Mouse (Mus musculus) embryonic facial prominence, embryonic 14.5 days (tissue): ENCODE measurements around the gene Ddx6. TPM values are rescaled to one million over a fixed set of nuclear protein-coding genes. Genes with fewer than 3 reads are reported as not detected.

ENCODE experiments used
- ATAC-seq: fragments of 200-750 bp; cut with Nextera tagmentation; 2 replicates; pipeline ENCODE4 v1.8.0; 2017; ENCODE audit warnings: low read depth, moderate number of reproducible peaks, moderate TSS enrichment
- DNase-seq: peaks from one replicate; pipeline ENCODE4 v3.0.0-alpha.2; 2015; ENCODE audit warnings: low spot score
- H3K27ac ChIP-seq: fragments of 300-500 bp; sonication (generic); replicated peaks from 2 replicates; pipeline ENCODE4 v1.5.1; 2014; ENCODE audit warnings: low read depth, mild to moderate bottlenecking, low read length, moderate library complexity
- H3K27me3 ChIP-seq: fragments of 300-500 bp; sonication (generic); replicated peaks from 2 replicates; pipeline ENCODE4 v1.6.1; 2014; ENCODE audit warnings: low read length; ENCODE audit not compliant: control insufficient read depth, insufficient read depth
- H3K36me3 ChIP-seq: fragments of 300-500 bp; sonication (generic); 2 replicates; pipeline ENCODE4 v1.6.1; 2014; ENCODE audit warnings: low read length, mixed read lengths; ENCODE audit not compliant: control insufficient read depth, insufficient read depth
- H3K4me1 ChIP-seq: fragments of 300-500 bp; sonication (generic); 2 replicates; pipeline ENCODE4 v1.6.1; 2014; ENCODE audit warnings: antibody characterized with exemption, low read length; ENCODE audit not compliant: control insufficient read depth, insufficient read depth
- H3K4me2 ChIP-seq: fragments of 300-500 bp; sonication (generic); 2 replicates; pipeline ENCODE4 v1.6.1; 2014; ENCODE audit warnings: low read depth, mild to moderate bottlenecking, low read length, moderate library complexity, mixed read lengths
- H3K4me3 ChIP-seq: fragments of 300-500 bp; sonication (generic); 2 replicates; pipeline ENCODE4 v1.5.1; 2014; ENCODE audit warnings: low read depth, mild to moderate bottlenecking, low read length
- H3K9ac ChIP-seq: fragments of 300-500 bp; sonication (generic); 2 replicates; pipeline ENCODE4 v1.6.1; 2014; ENCODE audit warnings: low read depth, mild to moderate bottlenecking, low read length, moderate library complexity, mixed read lengths
- H3K9me3 ChIP-seq: fragments of 300-500 bp; sonication (generic); 2 replicates; pipeline ENCODE4 v1.6.1; 2016; ENCODE audit warnings: low read length; ENCODE audit not compliant: control insufficient read depth
- WGBS: fragments of 180-500 bp; shearing (Covaris S2); extraction: QIAGEN DNeasy Blood & Tissue Kit; methylation state at CpG from one replicate; pipeline ENCODE4 v1.1.7; 2014; 5-methylcytosine and 5-hydroxymethylcytosine counted together
- polyA plus RNA-seq: library from polyadenylated mRNA; unstranded; fragments of >200 nt; fragmentation: Nextera tagmentation; extraction: Ambion mirVana; gene quantifications from 2 replicates; pipeline ENCODE4 v1.2.1, GENCODE M21; 2014

The Ddx6 gene
- polyA plus RNA-seq, 1 experiment from 2014 or later = 16.1 TPM

- WGBS = 96% methylated on average over 2 of the region's 2 CpGs
- Histone ChIP-seq H3K36me3 (no peaks in the 10 kb centered on the region), H3K9me3 (no peaks in the 10 kb centered on the region), H3K27ac (no peak overlapping the region), H3K27me3 (no peaks in the 10 kb centered on the region), H3K4me2 (no peak overlapping the region), H3K9ac (no peak overlapping the region), H3K4me3 (no peak overlapping the region), H3K4me1 (no peaks in the 10 kb centered on the region)
- no peak for DNase-seq
- no peak for ATAC-seq
Measured at GRCm38 (mm10) chr9:44678288-44678871, 73.7 kb downstream of the Ddx6 start.

- Histone ChIP-seq H3K4me2 (no peak overlapping the region), H3K4me3 (no peak overlapping the region), H3K27me3 (no peaks in the 10 kb centered on the region), H3K36me3 (no peaks in the 10 kb centered on the region), H3K9ac (no peak overlapping the region), H3K9me3 (no peaks in the 10 kb centered on the region), H3K4me1 (no peaks in the 10 kb centered on the region), H3K27ac (no peak overlapping the region)
- ATAC-seq (peak; percentile 47; the same call in 1 of the 2 replicates), DNase-seq (no peak)
- WGBS = 62% methylated on average over 5 of the region's 5 CpGs
Measured at GRCm38 (mm10) chr9:44679565-44679964, 74.9 kb downstream of the Ddx6 start.

- Histone ChIP-seq H3K4me3 (no peak overlapping the region), H3K27ac (no peak overlapping the region), H3K27me3 (no peaks in the 10 kb centered on the region), H3K36me3 (peaks cover 20% of the 10 kb centered on the region), H3K4me2 (no peak overlapping the region), H3K4me1 (no peaks in the 10 kb centered on the region), H3K9me3 (no peaks in the 10 kb centered on the region), H3K9ac (no peak overlapping the region)
- ATAC-seq = no peak
- 85% methylated on average over 8 of the region's 8 CpGs for WGBS
- DNase-seq = no peak
Measured at GRCm38 (mm10) chr9:44683046-44683445, 78.4 kb downstream of the Ddx6 start.

GRCm38 (mm10) chr9:44685346-44686330 is 80.9 kb downstream of the Ddx6 start:
- WGBS = 38% methylated on average over 14 of the region's 14 CpGs
- H3K4me2 ChIP-seq = no peak overlapping the region
- ATAC-seq (peak; percentile 64), DNase-seq (peak; percentile 68)
- H3K36me3 ChIP-seq = peaks cover 40% of the 10 kb centered on the region
- no peak overlapping the region for H3K27ac ChIP-seq
- H3K9ac ChIP-seq = no peak overlapping the region
- no peaks in the 10 kb centered on the region for H3K4me1 ChIP-seq
- H3K27me3 ChIP-seq = no peaks in the 10 kb centered on the region
- H3K4me3 ChIP-seq = no peak overlapping the region
- no peaks in the 10 kb centered on the region for H3K9me3 ChIP-seq

GRCm38 (mm10) chr9:44686638-44687037 is 81.9 kb downstream of the Ddx6 start:
- ATAC-seq (no peak), DNase-seq (no peak)
- Histone ChIP-seq H3K9ac (no peak overlapping the region), H3K4me2 (no peak overlapping the region), H3K4me1 (no peaks in the 10 kb centered on the region), H3K9me3 (no peaks in the 10 kb centered on the region), H3K4me3 (no peak overlapping the region), H3K36me3 (peaks cover 50% of the 10 kb centered on the region), H3K27ac (no peak overlapping the region), H3K27me3 (no peaks in the 10 kb centered on the region)
- 55% methylated on average over 5 of the region's 5 CpGs for WGBS

GRCm38 (mm10) chr9:44688013-44688412 is 83.3 kb downstream of the Ddx6 start:
- ATAC-seq (no peak), DNase-seq (no peak)
- no peaks in the 10 kb centered on the region for H3K27me3 ChIP-seq
- H3K36me3 ChIP-seq = peaks cover 59% of the 10 kb centered on the region
- H3K27ac ChIP-seq = no peak overlapping the region
- H3K4me3 ChIP-seq = no peak overlapping the region
- H3K4me1 ChIP-seq = no peaks in the 10 kb centered on the region
- no peak overlapping the region for H3K4me2 ChIP-seq
- 60% methylated on average over 9 of the region's 9 CpGs for WGBS
- no peak overlapping the region for H3K9ac ChIP-seq
- no peaks in the 10 kb centered on the region for H3K9me3 ChIP-seq

Other genes starting within 250 kb of the Ddx6 start
- 24.5 and 25.8 TPM in 2 replicates for gene Vps11, start 243.2 kb upstream of the Ddx6 start, polyA plus RNA-seq
- 29.6 and 30.0 TPM in 2 replicates for gene Hyou1, start 225.4 kb upstream of the Ddx6 start, polyA plus RNA-seq
- 19.0 and 20.1 TPM in 2 replicates for gene Slc37a4, start 208.0 kb upstream of the Ddx6 start, polyA plus RNA-seq
- gene Rps25, start 197.8 kb upstream of the Ddx6 start, polyA plus RNA-seq = 2,445 and 2,627 TPM in 2 replicates
- 130 and 133 TPM in 2 replicates for gene Trappc4, start 197.3 kb upstream of the Ddx6 start, polyA plus RNA-seq
- 19.4 and 23.6 TPM in 2 replicates for gene Ccdc84, start 186.3 kb upstream of the Ddx6 start, polyA plus RNA-seq
- not detected in 2 replicates for gene Foxr1, start 163.8 kb upstream of the Ddx6 start, polyA plus RNA-seq
- gene Upk2, start 149.9 kb upstream of the Ddx6 start, polyA plus RNA-seq = 1.7 and 2.3 TPM in 2 replicates
- 16.9 and 18.7 TPM in 2 replicates for gene Bcl9l, start 122.1 kb upstream of the Ddx6 start, polyA plus RNA-seq
- gene Cxcr5, start 43.0 kb upstream of the Ddx6 start, polyA plus RNA-seq = 0.13 and 0.35 TPM in 2 replicates
- not detected in 2 replicates for gene Treh, start 68.3 kb downstream of the Ddx6 start, polyA plus RNA-seq
- 40.3 and 40.9 TPM in 2 replicates for gene Phldb1, start 130.3 kb downstream of the Ddx6 start, polyA plus RNA-seq
- gene Arcn1, start 163.0 kb downstream of the Ddx6 start, polyA plus RNA-seq = 220 and 226 TPM in 2 replicates
- gene Ift46, start 163.0 kb downstream of the Ddx6 start, polyA plus RNA-seq = 101 and 121 TPM in 2 replicates
- 2.0 and 2.3 TPM in 2 replicates for gene Tmem25, start 194.4 kb downstream of the Ddx6 start, polyA plus RNA-seq
- gene Ttc36, start 198.2 kb downstream of the Ddx6 start, polyA plus RNA-seq = not detected in 2 replicates